Mouse (Mus musculus) urinary bladder, adult 2 months (tissue): ENCODE results near the gene Meiob. TPM values are rescaled to one million over a fixed set of nuclear protein-coding genes. Genes with fewer than 3 reads are reported as not detected.

ENCODE experiments used
- DNase-seq: peaks from one replicate; pipeline ENCODE4 v3.0.0; 2022; ENCODE audit warnings: low spot score
- polyA plus RNA-seq: library from polyadenylated mRNA; depleted of rRNA; stranded (reverse); fragments of >200 nt; gene quantifications from 2 replicates; pipeline ENCODE4 v1.2.3, GENCODE M21; 2012

Gene Meiob
- polyA plus RNA-seq, 1 experiment: 0.83 TPM

DNA sequence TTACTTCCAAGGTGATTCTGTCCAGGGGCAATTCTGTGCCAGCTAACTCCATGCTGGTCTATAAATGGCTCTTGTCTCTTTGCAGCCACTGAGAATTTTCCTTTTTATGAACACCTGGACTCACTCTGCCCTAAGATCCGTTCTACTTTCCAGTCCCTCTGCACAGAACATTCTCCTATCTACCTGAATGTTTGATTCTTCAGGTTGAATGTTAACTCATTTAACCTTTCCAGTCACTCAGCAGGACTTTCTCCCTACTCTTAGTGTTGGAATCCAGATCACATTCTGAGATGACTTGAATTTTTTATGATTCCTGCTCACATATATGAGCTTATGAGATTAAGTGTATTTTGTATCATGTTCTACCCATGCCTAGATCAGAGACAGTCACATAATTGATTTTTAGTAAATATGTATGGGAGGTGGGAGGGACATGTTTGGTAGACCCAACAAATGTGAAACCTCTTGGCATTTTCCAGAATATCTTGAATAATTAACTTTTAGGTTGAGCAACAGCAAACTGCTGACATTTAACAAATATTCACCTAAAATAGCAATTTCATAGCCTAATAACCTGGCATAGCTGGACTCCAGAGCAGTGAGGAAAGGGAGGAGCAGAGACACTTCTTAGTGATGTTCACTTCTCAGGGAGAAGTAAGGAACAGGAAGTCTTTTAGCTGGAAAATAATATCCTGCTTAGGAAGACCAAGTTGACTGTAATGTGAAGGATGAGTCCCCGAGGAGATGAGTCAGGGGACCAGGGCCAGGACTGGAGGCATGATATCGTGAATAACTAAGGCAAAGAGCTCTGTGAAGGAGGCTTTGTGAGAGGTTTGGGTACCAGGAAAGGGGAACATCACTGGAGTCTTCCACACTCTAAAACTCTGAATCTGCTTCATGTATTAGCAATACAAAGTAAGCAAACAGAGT lies 17.5 kb downstream of the Meiob start:
- no peak for DNase-seq

DNA sequence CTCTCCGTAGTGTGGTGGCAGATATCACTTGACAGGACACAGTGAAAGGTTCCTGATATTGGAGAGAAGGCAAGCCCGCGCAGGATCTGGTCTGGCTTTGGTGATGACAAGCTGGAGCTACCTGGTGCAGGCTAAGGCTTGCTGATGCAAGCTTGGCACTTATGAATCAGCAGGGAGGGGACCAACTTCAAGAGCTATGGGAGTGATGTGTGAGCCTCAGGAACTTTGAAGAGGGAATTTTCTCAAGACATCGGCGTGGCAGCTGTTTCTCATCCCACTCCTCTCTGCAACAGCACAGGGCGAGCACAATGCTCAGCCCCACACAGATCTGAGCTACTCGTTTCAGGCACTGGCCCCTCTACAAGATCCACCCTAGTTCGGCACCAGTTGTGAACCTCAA lies 35.8 kb downstream of the Meiob start, which contains the start of gene Hagh:
Hagh (plus strand) TSS at position 302 of the 400 bp plus-strand sequence.
- peak; percentile 49 for DNase-seq

DNA sequence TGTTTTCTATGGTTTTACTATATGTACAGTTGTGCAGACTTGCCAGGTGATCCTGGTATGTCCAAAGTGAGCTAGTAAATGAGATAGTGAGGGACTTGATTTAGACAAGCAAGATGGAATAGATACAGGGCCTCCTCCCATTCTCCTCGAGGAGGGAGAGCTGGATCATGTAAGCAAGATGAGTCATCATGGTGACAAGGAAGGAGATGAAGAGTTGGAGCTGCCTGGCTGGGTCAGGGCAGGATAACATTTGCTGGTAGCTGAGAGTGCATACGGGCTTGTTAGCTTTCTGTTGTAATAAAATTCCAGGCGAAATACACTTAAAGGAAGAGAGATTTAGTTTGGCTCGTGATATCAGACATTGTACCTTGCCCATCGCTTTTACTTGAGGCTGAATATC lies 36.3 kb downstream of the Meiob start:
- no peak for DNase-seq

DNA sequence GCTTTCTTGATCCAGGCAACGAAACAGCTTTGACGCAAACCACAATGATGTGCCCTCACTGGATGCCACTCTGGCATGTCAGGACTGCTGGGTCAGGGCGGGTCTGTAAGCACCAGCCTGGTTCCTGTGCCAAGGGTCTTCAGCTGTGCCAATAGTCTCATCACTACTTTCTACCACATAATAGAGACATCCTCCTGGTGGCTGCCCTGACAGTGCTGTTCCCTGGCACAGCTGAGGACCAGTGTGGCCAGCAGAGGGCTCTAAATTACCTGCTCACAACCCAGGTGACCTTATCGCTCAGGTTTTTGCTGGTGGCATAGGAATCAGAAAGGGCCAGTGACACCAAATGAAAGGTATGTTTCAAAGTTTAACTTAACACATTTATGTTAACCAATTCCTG lies 37.0 kb downstream of the Meiob start:
- no peak for DNase-seq

DNA sequence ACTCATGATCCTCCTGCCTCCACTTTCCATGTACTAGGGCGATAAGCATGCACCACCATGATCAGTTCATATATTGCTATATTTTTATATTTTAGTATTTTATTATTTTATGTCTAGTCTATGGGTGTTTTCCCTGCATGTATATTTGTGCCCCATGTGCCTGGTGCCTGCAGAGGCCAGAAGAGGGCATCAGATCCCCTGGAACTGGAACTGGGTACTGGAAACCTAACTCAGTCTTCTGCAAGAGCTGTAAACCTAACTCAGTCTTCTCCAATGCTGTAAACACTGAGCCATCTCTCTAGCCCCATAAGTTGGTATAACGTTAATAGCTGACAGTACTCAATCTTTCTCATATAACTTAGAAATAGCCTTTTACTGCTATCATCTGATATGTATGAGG lies 38.5 kb downstream of the Meiob start:
- no peak for DNase-seq

DNA sequence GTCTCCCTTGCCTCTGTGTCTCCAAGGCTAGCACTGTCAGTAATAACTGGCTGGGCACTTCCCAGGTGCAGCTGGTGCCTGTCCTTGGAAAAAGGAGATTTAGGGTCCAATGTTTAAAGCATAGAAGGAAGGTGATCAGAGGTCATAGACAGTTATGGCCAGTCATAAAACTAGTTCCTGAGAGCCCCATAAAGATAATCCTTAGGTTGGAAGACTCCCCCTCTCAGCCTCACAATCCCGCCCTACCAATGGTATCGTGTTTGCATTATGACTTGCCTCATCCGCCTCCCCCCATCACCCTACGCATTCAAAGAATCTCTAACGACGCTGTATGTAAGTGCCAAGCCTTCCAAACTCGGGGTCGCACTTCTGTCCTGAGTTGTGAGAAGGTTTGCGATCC lies 40.4 kb downstream of the Meiob start:
- no peak for DNase-seq

DNA sequence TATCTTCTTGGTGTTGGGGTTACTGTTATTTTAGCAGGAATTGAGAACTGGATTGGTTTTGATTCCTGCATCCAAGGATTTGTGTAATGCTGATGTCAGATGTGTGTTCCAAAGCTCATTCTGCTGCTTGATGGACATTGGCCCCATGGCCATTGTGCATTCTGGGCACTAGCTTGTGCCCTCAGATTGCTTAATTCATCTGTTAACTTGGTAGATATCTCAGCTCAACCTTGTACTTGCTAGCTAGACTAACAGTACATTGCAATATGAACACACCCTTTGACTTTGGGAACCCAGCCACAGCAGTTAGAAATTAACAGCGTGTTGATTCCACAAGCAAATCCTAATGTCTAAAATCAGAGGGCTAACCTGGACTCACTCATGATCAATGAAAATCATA lies 43.3 kb downstream of the Meiob start:
- DNase-seq: no peak

DNA sequence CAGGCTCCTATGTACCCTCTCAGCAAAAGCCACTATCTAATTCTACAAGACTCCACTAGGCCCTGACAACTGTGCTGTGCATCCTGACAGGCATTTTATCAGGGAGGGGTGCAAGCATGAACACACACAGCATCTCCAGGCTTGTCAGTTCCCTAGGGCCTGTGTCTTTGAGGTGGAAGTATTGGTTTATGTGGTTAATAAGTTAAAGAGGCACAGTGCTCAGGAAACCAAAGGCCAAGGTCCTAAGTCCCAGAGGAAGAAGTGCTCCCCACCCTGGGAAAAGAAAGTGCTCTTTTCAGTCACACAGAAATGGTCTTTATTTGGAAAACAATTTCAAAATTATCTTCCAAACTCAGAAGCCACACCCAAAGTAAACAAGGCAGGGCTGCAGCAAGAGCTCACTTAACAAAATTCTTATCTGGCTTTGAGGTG lies 44.5 kb downstream of the Meiob start:
- DNase-seq: no peak

DNA sequence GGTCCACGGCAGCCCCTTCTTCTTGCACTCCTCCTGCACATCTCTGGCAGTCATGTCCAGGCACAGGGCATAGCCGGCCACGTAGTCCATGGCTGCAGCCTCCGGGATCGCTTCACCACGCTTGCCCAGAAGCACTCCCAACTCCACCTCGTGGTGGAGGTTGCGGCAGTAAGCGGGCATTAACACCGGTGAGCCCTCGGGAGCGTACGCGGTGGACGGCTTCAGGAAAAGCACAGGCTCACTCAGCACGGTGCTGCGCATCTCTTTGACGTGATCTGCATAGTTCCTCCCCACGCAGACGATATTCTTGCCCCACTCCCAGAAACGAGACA lies 45.6 kb downstream of the Meiob start:
- no peak for DNase-seq

DNA sequence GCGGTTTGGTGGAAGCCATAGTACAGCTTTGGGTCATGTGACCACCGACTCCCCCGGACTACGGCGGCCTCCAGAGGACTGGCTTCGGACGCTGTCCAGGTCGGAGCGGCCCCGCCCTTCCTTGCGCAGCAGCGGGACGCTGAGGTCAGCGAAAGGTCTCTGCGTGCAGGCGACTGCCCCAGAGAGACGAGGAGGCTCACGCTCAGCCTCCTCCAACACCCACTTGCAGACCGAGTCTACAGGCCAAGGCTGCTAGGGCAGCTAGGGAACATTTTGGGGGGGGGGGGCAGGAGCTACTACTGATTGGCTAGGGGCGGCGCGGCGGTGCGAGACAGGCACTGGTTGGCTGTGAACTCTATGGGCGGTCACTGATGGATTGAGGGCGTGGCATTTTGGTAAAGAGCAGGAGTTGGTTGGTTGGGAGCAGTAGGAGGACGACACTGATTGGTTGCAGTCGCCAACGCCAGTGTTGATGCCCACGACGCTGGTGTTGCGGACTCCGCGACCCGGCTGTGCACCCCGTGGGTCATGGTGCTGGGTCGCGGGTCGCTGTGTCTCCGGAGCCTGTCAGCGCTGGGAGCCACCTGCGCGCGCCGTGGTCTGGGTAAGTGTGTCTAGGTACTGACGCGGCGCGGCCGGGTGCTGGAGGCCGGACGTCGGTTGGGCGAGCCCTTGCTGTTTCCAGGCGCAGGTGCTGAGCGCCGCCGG lies 46.1 kb downstream of the Meiob start, which contains the start of gene Fahd1:
Fahd1 (minus strand) TSS at position 300 of the 708 bp plus-strand sequence.
- peak; percentile 95 for DNase-seq

DNA sequence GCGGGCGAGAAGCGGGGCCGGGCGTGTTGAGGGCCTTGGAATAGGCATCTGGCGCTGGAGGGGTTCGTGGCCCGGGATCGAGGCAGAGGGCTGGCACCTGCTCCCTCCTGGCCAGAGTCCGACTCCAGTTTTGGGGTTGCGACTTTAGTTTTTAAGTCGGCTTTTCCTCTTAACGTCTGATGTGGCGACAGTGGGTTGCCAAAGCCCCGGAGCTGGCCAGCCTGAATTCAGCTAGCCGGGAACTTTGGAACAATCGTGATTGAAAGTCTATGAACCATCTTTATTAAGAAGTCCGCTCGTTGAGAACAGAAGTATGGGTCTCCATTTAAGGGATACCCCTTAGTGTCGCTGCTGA lies 46.7 kb downstream of the Meiob start:
- no peak for DNase-seq

DNA sequence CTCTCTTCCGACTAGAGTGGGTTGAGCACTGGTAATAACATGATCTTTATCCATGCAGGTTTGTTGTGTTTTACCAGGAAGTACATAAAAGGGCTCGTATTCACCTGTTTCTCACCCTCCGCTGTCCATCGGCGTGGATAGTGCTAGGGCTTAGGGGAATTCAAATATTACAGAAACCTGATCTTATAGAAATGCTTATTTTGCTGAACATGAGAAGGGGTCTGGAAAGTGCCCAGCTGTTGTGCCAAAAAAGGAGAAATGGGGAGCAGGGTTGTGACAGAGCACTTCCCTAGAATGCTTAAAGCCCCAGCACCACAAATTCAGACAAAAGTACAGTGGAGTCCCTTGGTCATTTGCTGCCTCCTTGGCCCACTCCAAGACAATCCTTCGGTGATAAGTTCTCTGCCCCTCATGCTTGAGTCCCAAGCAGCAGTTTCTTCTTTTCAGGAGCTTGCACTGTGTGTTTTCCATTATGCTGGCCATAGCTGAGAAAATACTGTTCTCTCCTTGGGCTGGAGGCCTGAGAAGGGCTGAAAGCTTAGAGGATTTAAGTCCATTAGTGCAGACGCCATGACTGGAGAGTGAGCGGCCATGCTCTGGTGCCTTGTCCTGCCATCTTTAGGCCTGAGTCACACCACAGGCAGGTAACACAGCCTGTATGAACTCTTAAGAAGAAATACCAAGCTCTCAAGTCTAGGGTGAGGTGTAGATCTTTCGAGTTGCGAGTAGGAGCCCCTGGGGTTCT lies 47.5 kb downstream of the Meiob start:
- no peak for DNase-seq

DNA sequence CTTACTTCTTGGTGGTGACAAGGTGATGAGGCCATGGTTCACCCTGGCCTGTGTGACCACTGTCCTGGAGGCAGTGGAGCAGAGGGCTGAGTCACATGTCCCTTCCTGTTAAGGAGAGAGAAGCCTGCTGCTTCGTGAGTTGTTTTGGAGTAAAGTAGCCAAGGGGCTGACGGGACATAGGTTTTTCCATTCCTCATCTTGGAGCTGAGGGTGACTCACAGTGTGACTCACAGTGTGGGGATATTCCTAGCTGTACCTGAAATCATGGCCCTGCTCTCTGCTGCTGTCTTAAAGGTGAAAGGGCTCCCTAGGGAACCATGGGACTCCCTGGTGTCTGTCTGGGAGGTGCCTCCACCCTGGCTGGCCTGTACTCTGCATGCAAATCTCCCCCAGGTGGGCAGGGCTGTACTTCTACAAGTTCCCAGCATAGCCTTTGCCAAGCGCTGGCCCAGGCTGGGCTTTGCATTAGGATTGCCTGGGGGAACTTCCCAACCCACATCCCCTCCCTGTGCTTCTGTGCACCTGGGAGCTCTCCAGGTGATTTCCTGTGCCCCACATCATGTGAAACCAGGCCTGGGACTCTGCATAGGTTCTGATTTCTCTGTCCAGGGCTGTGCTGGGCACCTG lies 51.9 kb downstream of the Meiob start:
- no peak for DNase-seq

DNA sequence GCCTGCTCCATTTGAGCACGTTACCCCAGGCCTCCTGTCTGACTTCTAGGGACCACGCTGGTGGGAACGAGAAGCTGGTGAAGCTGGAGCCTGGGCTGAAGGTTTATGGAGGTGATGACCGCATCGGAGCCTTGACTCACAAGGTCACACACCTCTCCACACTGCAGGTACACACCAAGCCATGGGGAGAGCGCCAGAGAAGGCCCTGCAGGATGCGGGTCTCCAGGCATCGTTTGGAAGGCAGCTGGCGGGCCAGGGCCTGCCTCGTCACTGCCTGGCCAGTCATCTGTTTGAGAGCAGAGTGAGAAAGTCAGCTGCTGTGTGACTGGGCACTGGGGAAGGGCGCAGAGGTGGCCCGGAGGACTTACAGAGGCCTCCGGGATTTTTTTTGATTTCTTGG lies 52.5 kb downstream of the Meiob start:
- no peak for DNase-seq

DNA sequence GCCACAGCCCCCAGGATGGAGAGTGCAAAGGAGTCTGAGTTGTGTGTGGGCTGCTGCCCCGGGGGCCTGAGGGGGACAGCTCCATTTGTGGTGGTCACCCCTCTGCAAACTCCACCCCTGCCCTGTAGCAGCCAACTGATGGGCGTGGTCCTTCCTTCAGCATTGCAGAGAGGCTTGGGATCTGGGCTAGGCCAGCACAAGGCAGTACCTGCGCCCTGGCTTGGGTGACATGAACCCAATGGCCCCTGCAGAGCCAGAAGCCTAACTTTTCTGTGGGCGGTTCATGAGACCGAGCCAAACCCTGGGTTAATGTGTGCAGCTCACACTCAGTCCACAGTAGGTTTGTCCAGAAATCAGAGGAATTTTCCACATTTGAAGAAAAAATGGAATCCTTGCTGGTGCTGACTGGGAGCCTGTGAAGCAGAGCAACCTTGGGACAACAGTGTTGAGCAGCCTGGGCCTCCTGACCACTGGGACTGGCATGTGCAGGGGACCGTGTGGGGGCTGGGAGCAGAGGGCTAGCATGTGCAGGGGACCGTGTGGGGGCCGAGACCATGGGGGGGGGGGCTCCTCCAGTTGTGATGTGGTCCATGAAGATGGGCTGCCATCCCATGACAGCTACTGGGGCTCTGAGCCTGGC lies 53.9 kb downstream of the Meiob start:
- DNase-seq: no peak

DNA sequence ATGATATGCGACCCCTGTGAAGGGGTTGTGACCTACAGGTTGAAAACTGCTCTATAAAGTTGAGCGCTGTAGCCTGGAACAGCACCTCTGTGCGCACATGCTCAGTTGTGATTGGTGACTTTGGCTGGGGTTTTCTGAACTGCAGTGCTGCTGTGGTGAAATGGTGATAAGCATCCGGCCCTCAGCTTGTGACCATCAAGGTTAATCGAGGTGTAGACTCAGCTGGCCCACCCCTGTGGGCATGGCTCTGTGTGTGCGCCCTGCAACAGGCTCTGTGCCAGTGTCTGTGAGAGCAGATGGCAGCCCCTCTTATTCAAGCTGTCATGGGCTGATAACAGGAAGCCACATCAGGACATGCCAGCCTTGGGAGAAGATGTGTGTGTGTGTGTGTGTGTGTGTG lies 54.9 kb downstream of the Meiob start:
- DNase-seq: no peak

DNA sequence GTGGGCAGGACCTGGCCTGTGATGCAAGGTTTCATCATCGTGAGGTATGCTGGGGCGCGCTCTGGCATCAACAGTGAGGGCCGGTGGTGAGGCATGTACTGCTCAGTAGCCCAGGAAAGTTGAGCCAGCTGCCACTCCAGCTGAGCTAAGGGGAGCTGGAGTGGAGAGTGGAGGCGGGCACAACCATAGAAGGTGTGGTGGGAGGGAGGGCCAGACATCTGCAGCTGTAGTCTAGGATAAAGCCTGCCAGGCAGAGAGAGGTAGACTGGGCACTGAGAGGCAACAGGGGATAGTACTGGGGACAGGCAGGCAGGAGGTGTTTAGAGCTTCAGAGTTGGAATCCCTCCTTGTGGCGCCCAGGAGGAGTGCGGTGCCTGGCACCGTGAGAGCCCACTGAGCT lies 56.0 kb downstream of the Meiob start:
- DNase-seq: no peak

DNA sequence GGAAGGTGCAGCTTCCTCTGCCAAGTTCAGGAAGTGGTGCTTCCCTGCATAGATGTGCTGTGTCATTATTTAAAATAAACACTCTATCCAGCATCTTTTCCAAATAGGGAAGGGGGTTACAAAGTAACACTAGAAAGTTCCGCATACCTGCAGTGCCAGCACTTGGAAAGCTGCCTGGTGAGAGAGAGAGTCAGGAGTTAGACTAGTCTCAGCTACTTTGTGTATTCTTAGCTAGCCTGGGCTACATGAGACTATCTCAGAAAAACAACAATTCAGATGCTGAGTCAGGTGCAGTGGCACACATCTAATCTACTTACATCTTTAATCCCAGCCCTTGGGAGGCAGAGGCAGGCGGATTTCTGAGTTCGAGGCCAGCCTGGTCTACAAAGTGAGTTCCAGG lies 57.7 kb downstream of the Meiob start:
- DNase-seq: no peak

DNA sequence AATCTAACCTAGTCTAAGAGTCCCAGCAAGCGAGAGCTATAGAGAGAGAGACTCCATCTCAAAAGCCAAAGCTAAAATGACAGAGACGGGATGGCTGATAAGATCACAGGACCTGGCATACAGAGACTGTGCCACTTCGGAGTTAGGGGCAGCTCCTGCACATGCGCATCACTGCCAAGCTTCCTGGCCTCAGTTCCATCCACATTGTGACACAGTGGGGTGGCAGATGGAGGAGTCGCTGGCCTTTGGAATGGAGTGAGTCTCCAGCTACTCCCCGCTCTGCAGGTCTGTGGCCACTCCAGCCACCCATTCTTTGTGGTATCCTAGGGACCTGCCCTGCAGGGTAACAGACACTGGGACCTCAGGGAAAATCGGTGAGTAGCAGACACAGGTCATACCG lies 61.7 kb downstream of the Meiob start, which contains the start of gene Igfals:
Igfals (plus strand) TSS at position 222 of the 400 bp plus-strand sequence.
- no peak for DNase-seq

DNA sequence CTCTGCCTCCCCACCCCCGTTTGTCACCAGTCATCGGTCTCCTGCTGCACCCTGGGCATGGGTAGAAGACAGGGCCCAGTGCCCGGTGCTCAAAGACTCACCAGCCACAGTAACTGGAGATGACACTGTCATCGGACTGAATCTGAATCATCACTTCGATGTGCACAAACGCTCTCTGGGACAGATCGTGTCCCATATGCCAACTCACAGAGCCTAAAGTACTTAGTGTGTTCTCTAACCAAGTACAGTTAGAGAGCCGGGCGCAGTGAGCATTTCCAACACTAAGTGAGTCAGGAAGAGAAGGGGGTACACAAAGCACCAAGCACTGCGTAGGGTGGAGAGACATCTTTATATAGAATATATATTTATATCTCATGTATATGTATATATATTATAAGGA lies 63.8 kb downstream of the Meiob start:
- DNase-seq: no peak

DNA sequence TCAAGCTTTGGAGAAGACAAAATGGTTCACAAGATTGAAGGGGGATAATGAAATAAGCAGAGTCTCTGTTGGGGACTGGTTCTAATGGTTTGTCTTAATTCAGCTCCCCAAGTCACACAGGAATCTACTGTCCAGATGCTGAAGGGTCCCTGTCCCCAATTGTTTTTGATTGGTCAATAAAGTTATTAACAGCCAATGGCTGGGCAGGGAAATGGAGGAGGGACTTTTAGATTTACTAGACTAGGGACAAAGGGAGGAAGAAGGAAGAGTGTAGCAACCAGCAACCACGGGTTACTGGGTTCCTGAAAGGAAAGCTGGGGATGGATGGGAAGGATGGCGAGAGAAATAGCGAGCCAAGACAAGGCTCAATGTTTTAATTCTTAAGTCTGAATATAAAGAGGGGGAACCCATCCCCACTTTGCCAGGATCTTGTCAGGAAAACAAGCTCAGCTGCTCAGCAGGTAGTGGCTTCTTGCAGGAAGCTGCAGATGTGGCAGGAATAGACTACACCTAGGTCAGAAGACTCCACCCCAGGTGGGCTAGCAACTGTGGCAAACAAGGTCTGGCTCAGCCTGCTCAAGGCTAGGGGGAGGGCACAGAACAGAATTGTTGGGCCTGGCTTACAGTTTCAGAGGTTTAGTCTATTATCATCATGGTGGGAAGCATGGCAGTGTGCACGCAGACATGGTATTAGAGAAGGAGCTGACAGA lies 69.8 kb downstream of the Meiob start:
- DNase-seq: no peak
